Mouse (Mus musculus) kidney, postnatal 36 days (tissue): ENCODE measurements around the gene Fcrls.

ENCODE experiments used
- DNase-seq, 2 experiments: peaks; one replicate each; pipeline ENCODE4 v3.0.0; 2021 to 2022; ENCODE audit warnings: mixed read lengths in 2 of 2

Gene Fcrls

GRCm38 (mm10) chr3:87263436-87263835 is at the start of gene Fcrls:
Gene Fcrls (minus strand): TSS chr3:87263738.
- DNase-seq, result no peak

DNA sequence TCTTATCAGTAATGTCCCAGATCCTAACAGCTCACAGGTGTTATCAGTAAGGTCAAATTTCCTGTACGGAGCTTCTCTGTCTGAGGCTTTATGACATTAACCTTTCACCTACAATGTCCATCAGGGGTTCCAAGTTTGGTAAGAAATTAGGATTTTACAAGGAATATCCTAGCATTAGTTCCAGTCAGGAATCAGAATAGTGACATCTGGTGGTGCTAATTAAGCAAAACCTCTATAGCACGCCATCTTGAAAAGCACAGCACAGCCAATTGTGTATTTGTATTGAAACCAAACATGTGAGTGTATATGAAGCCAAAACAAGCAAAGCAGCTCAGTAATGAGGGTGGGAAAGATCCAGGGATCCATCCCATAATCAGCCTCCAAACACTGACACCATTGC is 46.4 kb upstream of the Fcrls start:
- DNase-seq, result no peak

GRCm38 (mm10) chr3:87299901-87300300 is 36.4 kb upstream of the Fcrls start:
- DNase-seq, result no peak

DNA sequence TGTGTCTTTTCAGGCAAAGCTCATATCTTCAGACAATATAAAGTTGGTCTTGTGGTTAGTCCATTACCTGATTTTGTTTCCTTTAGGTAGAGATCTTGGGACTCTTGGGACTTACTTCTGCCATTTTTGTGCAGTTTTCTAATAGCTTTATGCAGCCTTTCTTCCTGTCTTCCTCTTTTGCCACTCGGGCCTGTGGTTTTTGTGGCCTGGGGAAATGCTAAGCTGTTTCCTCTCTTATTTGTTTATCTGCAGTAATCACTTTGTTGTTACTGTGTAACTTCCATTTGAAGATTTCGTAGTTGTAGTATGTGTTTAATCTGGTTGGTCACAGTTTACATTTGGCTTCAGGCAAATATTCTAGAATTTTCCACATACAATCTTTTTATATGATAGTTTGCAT is 10.8 kb upstream of the Fcrls start:
- DNase-seq, result no peak

GRCm38 (mm10) chr3:87266581-87266980 is 3.0 kb upstream of the Fcrls start:
- no peak for DNase-seq

- DNase-seq, result no peak
Observed at GRCm38 (mm10) chr3:87255239-87255638, 8.3 kb downstream of the Fcrls start.

GRCm38 (mm10) chr3:87249571-87249970 is 14.0 kb downstream of the Fcrls start:
- peak; percentile 4 to 7 for DNase-seq

GRCm38 (mm10) chr3:87247292-87247691 is 16.2 kb downstream of the Fcrls start:
- no peak for DNase-seq

GRCm38 (mm10) chr3:87243654-87244053 is 19.9 kb downstream of the Fcrls start:
- peak; percentile 39 to 43 for DNase-seq

- no peak for DNase-seq
Observed at GRCm38 (mm10) chr3:87240909-87241308, 22.6 kb downstream of the Fcrls start.

- no peak for DNase-seq
Observed at GRCm38 (mm10) chr3:87223636-87224035, 39.9 kb downstream of the Fcrls start.

GRCm38 (mm10) chr3:87222346-87222745 is 41.2 kb downstream of the Fcrls start:
- no peak for DNase-seq

GRCm38 (mm10) chr3:87215176-87215575 is 48.4 kb downstream of the Fcrls start:
- DNase-seq, result no peak

DNA sequence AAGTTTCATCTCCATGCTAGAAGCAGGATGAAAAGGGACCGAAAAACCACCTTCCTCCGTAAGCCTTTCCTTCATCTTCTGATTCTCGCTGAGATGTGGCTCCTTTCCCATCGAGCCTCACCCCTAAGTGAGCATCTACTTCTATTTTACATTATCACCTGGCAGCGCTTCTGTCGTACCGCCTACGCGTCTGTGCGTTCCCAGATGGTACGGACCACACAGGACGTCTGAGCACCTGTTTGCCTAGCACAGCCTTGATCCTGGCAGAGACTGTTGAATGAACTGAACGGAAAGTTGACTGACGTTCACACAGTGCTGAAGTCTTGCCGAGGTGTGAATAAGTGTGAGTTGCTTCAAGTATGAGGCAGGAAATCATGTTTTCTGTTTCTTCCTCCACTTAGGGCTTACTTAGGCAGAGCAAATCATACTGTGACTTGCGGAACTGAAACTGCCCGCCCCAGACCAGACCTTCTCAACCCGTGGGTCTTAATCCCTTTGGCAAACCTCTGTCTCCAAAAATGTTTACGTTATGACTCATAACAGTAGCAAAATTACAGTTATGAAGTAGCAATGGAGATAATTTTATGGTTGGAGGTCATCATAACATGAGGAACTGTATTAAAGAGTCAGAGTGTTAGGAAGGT is 49.2 kb downstream of the Fcrls start:
- no peak for DNase-seq

DNA sequence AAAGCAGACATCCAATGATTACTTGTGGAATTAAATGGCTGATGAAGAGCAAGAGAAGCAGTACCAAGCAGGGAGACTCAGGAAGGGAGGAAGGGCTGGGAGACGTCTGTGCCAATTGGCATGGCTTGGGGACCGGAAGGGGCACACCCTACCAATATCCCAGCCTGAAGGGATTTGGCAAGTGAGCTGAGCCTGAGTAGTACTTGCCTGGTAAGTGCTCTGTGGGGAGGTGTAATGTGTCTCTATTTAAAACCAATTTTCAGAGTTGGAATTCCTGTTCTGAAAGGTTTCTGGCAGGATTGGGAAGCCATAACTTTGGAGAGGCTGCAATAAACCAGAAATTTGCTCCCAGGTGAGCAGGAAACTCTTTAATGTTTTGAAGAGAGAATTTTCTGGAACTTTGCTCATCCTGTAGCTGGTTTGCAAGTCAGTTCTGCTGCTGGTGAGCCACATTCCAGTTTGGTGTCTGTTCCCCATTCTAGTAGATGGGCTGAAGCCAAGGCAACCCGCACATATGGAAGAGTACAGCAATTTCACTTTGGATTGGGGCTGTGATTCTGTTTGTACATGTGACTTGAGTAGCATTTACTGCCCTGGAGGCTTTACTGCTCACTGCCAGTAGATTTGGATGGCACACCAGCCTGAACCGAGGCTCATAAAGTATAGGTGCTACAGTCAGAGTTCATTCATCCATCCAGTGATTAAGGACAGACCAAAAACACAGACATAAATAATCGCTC is 57.0 kb downstream of the Fcrls start:
- DNase-seq, result no peak
